Mouse (Mus musculus): ENCODE data around the gene Srsf3.
A peak's percentile ranks its signal among the peaks of the same experiment; 100 is the strongest.
"Not testable (repeated sequence)": the region's sequence is repeated elsewhere in the genome, so short reads cannot be mapped to it uniquely, and the experiment has no call there.

Srsf3 gene

GRCm38 (mm10) chr17:29020444-29020843 lies 12.0 kb upstream of the Srsf3 start:
- no peak for DNase-seq

- no peak for DNase-seq
Observed at GRCm38 (mm10) chr17:29022230-29022819, 10.1 kb upstream of the Srsf3 start.

GRCm38 (mm10) chr17:29023346-29023745 lies 9.1 kb upstream of the Srsf3 start:
- DNase-seq, result no peak

- DNase-seq, result no peak
Observed at GRCm38 (mm10) chr17:29024047-29024892, 8.2 kb upstream of the Srsf3 start.

GRCm38 (mm10) chr17:29024896-29025565 lies 7.4 kb upstream of the Srsf3 start:
- DNase-seq, result no peak

- DNase-seq, result no peak
Observed at GRCm38 (mm10) chr17:29026652-29027356, 5.6 kb upstream of the Srsf3 start.

GRCm38 (mm10) chr17:29030321-29031034 lies 1.9 kb upstream of the Srsf3 start:
- DNase-seq, result no peak

- not testable (repeated sequence) for DNase-seq
Observed at GRCm38 (mm10) chr17:29031085-29031711, 1.2 kb upstream of the Srsf3 start.

GRCm38 (mm10) chr17:29031771-29032273 lies 606 bp upstream of the Srsf3 start:
- DNase-seq, result no peak

GRCm38 (mm10) chr17:29033569-29034061 lies 1.2 kb downstream of the Srsf3 start:
- no peak for DNase-seq

- DNase-seq, result no peak
Observed at GRCm38 (mm10) chr17:29034264-29034663, 1.8 kb downstream of the Srsf3 start.

GRCm38 (mm10) chr17:29035506-29035905 lies 3.1 kb downstream of the Srsf3 start:
- no peak for DNase-seq

GRCm38 (mm10) chr17:29039351-29039750 lies 6.9 kb downstream of the Srsf3 start:
- no peak for DNase-seq

GRCm38 (mm10) chr17:29041632-29042031 lies 9.2 kb downstream of the Srsf3 start:
- not testable (repeated sequence) for DNase-seq

- no peak for DNase-seq
Observed at GRCm38 (mm10) chr17:29042569-29042968, 10.1 kb downstream of the Srsf3 start.

GRCm38 (mm10) chr17:29043583-29043982 lies 11.2 kb downstream of the Srsf3 start:
- no peak for DNase-seq

GRCm38 (mm10) chr17:29044146-29044924 lies 11.9 kb downstream of the Srsf3 start:
- no peak for DNase-seq

GRCm38 (mm10) chr17:29044925-29045319 lies 12.5 kb downstream of the Srsf3 start:
- no peak for DNase-seq

- peak; percentile 74 for DNase-seq
Observed at GRCm38 (mm10) chr17:29045741-29046530, 13.5 kb downstream of the Srsf3 start.

GRCm38 (mm10) chr17:29046863-29047262 lies 14.4 kb downstream of the Srsf3 start:
- no peak for DNase-seq
